Mouse (Mus musculus): Measurements from ENCODE around the gene Rpp38. TPM values are rescaled to one million over a fixed set of nuclear protein-coding genes. Genes with fewer than 3 reads are reported as not detected.

Rpp38 gene
- polyA plus RNA-seq (2016; fragmentation: Nextera tagmentation; extraction: Ambion mirVana), result 17.0 and 22.1 TPM in 2 replicates

GRCm38 (mm10) chr2:3332484-3333242 lies at the start of gene Rpp38:
Gene Rpp38 (minus strand): TSS chr2:3332643.
- H3K9me3 ChIP-seq, result no peaks in the 10 kb centered on the region
- H3K4me3 ChIP-seq, result peak within 1 kb of the TSS; percentile 74
- under 1% methylated on average over 45 of the region's 45 CpGs for WGBS
- DNase-seq (ENCODE audit: low spot score), result peak; percentile 98
- H3K36me3 ChIP-seq, result peaks cover 22% of the 10 kb centered on the region
- H3K27me3 ChIP-seq (ENCODE audit: insufficient read depth, poor library complexity, severe bottlenecking), result peaks cover 14% of the 10 kb centered on the region
- H3K27ac ChIP-seq, result peak within 1 kb of the TSS; percentile 91
- H3K4me1 ChIP-seq (replicated peaks), result peaks cover 21% of the 10 kb centered on the region

- Histone ChIP-seq H3K36me3 (no peaks in the 10 kb centered on the region), H3K4me1 (replicated peaks) (no peaks in the 10 kb centered on the region), H3K27ac (no peak overlapping the region), H3K9me3 (no peaks in the 10 kb centered on the region), H3K4me3 (no peak overlapping the region), H3K27me3 (ENCODE audit: insufficient read depth, poor library complexity, severe bottlenecking) (no peaks in the 10 kb centered on the region)
- 79% methylated on average over 4 of the region's 4 CpGs for WGBS
- no peak for DNase-seq (ENCODE audit: low spot score)
These were observed 32.7 kb upstream of the Rpp38 start for GRCm38 (mm10) chr2:3365127-3365526.

GRCm38 (mm10) chr2:3361067-3361466 lies 28.6 kb upstream of the Rpp38 start:
- WGBS, result 85% methylated on average over 3 of the region's 3 CpGs
- Histone ChIP-seq H3K27ac (no peak overlapping the region), H3K4me3 (no peak overlapping the region), H3K9me3 (no peaks in the 10 kb centered on the region), H3K27me3 (ENCODE audit: insufficient read depth, poor library complexity, severe bottlenecking) (no peaks in the 10 kb centered on the region), H3K4me1 (replicated peaks) (no peaks in the 10 kb centered on the region), H3K36me3 (no peaks in the 10 kb centered on the region)
- no peak for DNase-seq (ENCODE audit: low spot score)

GRCm38 (mm10) chr2:3357887-3358286 lies 25.4 kb upstream of the Rpp38 start:
- Histone ChIP-seq H3K9me3 (no peaks in the 10 kb centered on the region), H3K27me3 (ENCODE audit: insufficient read depth, poor library complexity, severe bottlenecking) (no peaks in the 10 kb centered on the region), H3K4me1 (replicated peaks) (no peaks in the 10 kb centered on the region), H3K4me3 (no peak overlapping the region), H3K27ac (no peak overlapping the region), H3K36me3 (no peaks in the 10 kb centered on the region)
- WGBS, result 87% methylated on average over 3 of the region's 3 CpGs
- DNase-seq (ENCODE audit: low spot score), result no peak

GRCm38 (mm10) chr2:3356311-3356710 lies 23.9 kb upstream of the Rpp38 start:
- 85% methylated on average over 3 of the region's 3 CpGs for WGBS
- H3K36me3 ChIP-seq, result no peaks in the 10 kb centered on the region
- no peak overlapping the region for H3K4me3 ChIP-seq
- DNase-seq (ENCODE audit: low spot score), result no peak
- H3K27ac ChIP-seq, result no peak overlapping the region
- no peaks in the 10 kb centered on the region for H3K4me1 ChIP-seq (replicated peaks)
- no peaks in the 10 kb centered on the region for H3K27me3 ChIP-seq (ENCODE audit: insufficient read depth, poor library complexity, severe bottlenecking)
- H3K9me3 ChIP-seq, result 0 out of 2 replicates have a peak, but pooled peaks cover 4% of the 10 kb centered on the region

- H3K36me3 ChIP-seq, result no peaks in the 10 kb centered on the region
- DNase-seq (ENCODE audit: low spot score), result no peak
- H3K4me1 ChIP-seq (replicated peaks), result no peaks in the 10 kb centered on the region
- H3K9me3 ChIP-seq, result 0 out of 2 replicates have a peak, but pooled peaks cover 4% of the 10 kb centered on the region
- no peak overlapping the region for H3K4me3 ChIP-seq
- H3K27me3 ChIP-seq (ENCODE audit: insufficient read depth, poor library complexity, severe bottlenecking), result no peaks in the 10 kb centered on the region
- WGBS, result 91% methylated on average over 8 of the region's 8 CpGs
- no peak overlapping the region for H3K27ac ChIP-seq
These were observed 23.4 kb upstream of the Rpp38 start for GRCm38 (mm10) chr2:3355793-3356192.

- H3K9me3 ChIP-seq, result 0 out of 2 replicates have a peak, but pooled peaks cover 4% of the 10 kb centered on the region
- no peaks in the 10 kb centered on the region for H3K4me1 ChIP-seq (replicated peaks)
- no peaks in the 10 kb centered on the region for H3K27me3 ChIP-seq (ENCODE audit: insufficient read depth, poor library complexity, severe bottlenecking)
- DNase-seq (ENCODE audit: low spot score), result no peak
- no peak overlapping the region for H3K27ac ChIP-seq
- no peak overlapping the region for H3K4me3 ChIP-seq
- no peaks in the 10 kb centered on the region for H3K36me3 ChIP-seq
These were observed 20.7 kb upstream of the Rpp38 start for GRCm38 (mm10) chr2:3353160-3353559.

- no peaks in the 10 kb centered on the region for H3K27me3 ChIP-seq (ENCODE audit: insufficient read depth, poor library complexity, severe bottlenecking)
- H3K4me3 ChIP-seq, result no peak overlapping the region
- no peak overlapping the region for H3K27ac ChIP-seq
- no peaks in the 10 kb centered on the region for H3K36me3 ChIP-seq
- DNase-seq (ENCODE audit: low spot score), result no peak
- 0 out of 2 replicates have a peak, but pooled peaks cover 4% of the 10 kb centered on the region for H3K9me3 ChIP-seq
- 26% methylated on average over 3 of the region's 3 CpGs for WGBS
- no peaks in the 10 kb centered on the region for H3K4me1 ChIP-seq (replicated peaks)
These were observed 16.5 kb upstream of the Rpp38 start for GRCm38 (mm10) chr2:3348919-3349318.

- Histone ChIP-seq H3K4me3 (no peak overlapping the region), H3K27me3 (ENCODE audit: insufficient read depth, poor library complexity, severe bottlenecking) (no peaks in the 10 kb centered on the region), H3K9me3 (0 out of 2 replicates have a peak, but pooled peaks cover 4% of the 10 kb centered on the region), H3K36me3 (no peaks in the 10 kb centered on the region), H3K4me1 (replicated peaks) (no peaks in the 10 kb centered on the region), H3K27ac (no peak overlapping the region)
- WGBS, result 81% methylated on average over 4 of the region's 4 CpGs
- no peak for DNase-seq (ENCODE audit: low spot score)
These were observed 16.0 kb upstream of the Rpp38 start for GRCm38 (mm10) chr2:3348422-3348821.

GRCm38 (mm10) chr2:3335611-3336301 lies 3.3 kb upstream of the Rpp38 start, which contains the start of gene Acbd7:
Gene Acbd7 (plus strand): TSS chr2:3336168.
- Histone ChIP-seq H3K9me3 (no peaks in the 10 kb centered on the region), H3K27me3 (ENCODE audit: insufficient read depth, poor library complexity, severe bottlenecking) (peaks cover 14% of the 10 kb centered on the region), H3K36me3 (no peaks in the 10 kb centered on the region), H3K4me1 (replicated peaks) (peaks cover 21% of the 10 kb centered on the region), H3K4me3 (peak within 1 kb of the TSS; percentile 48), H3K27ac (no peak within 1 kb of the TSS)
- DNase-seq (ENCODE audit: low spot score), result peak; percentile 52
- WGBS, result 9% methylated on average over 20 of the region's 20 CpGs

- DNase-seq (ENCODE audit: low spot score), result no peak
- H3K9me3 ChIP-seq, result no peaks in the 10 kb centered on the region
- H3K27me3 ChIP-seq (ENCODE audit: insufficient read depth, poor library complexity, severe bottlenecking), result peaks cover 14% of the 10 kb centered on the region
- H3K36me3 ChIP-seq, result peaks cover 11% of the 10 kb centered on the region
- 90% methylated on average over 12 of the region's 12 CpGs for WGBS
- H3K4me3 ChIP-seq, result no peak overlapping the region
- peaks cover 21% of the 10 kb centered on the region for H3K4me1 ChIP-seq (replicated peaks)
- no peak overlapping the region for H3K27ac ChIP-seq
These were observed 1.3 kb upstream of the Rpp38 start for GRCm38 (mm10) chr2:3333761-3334160.

- Histone ChIP-seq H3K9me3 (no peaks in the 10 kb centered on the region), H3K27me3 (ENCODE audit: insufficient read depth, poor library complexity, severe bottlenecking) (peaks cover 14% of the 10 kb centered on the region), H3K4me3 (peak overlapping the region; percentile 74), H3K36me3 (peaks cover 25% of the 10 kb centered on the region), H3K27ac (peak overlapping the region; percentile 91), H3K4me1 (replicated peaks) (peaks cover 21% of the 10 kb centered on the region)
- no peak for DNase-seq (ENCODE audit: low spot score)
- 3% methylated on average over 21 of the region's 21 CpGs for WGBS
These were observed 387 bp downstream of the Rpp38 start for GRCm38 (mm10) chr2:3332056-3332455.

Measured in hindbrain, embryonic 10.5 days (tissue).